Mouse (Mus musculus): ENCODE measurements around the gene Wipf3.

Wipf3 gene

GRCm38 (mm10) chr6:54475926-54476667 is 46.7 kb downstream of the Wipf3 start:
- DNase-seq (ENCODE audit: low spot score in 2 of 2) = no peak

DNA sequence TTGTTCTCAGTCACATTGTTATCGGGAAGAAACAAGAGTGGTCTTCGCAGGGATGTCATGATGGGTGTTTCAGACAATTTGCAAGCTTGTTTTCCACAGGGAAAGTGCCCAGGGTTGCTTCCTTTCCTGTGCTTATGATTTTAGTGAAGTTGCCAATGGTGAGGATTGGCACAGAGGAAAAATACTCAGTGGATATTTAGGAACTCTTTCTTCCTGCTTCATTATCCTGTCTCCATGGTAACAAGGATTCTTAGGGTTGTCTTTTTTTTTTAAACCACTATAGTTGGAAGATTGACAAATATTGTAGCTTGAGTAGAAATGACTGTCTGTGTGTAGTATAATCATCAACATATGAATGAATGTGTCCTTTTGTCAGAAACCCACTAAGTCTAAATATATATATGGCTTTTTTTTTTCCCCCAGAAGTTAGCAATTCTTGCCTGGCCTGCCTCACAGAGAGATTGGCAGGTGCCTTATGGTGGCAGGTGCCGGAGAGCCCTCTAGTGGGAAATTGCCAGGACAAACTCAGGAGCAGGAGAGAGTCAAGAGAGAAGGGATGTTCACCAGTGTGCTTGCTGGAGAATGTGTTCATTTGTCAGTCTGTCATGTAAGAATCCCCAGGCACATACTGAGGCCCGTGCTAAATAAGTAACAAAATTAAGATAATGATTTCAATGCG is 49.4 kb downstream of the Wipf3 start:
- no peak for DNase-seq (ENCODE audit: low spot score in 2 of 2)

GRCm38 (mm10) chr6:54481390-54482112 is 52.1 kb downstream of the Wipf3 start:
- no peak for DNase-seq (ENCODE audit: low spot score in 2 of 2)

GRCm38 (mm10) chr6:54485000-54485399 is 55.6 kb downstream of the Wipf3 start:
- no peak for DNase-seq (ENCODE audit: low spot score in 2 of 2)

GRCm38 (mm10) chr6:54485435-54485901 is 56.1 kb downstream of the Wipf3 start:
- DNase-seq (ENCODE audit: low spot score in 2 of 2) = no peak

- DNase-seq (ENCODE audit: low spot score in 2 of 2) = no peak
These were observed 56.7 kb downstream of the Wipf3 start for GRCm38 (mm10) chr6:54485973-54486569.

GRCm38 (mm10) chr6:54491074-54491473 is 61.7 kb downstream of the Wipf3 start:
- no peak for DNase-seq (ENCODE audit: low spot score in 2 of 2)

GRCm38 (mm10) chr6:54494097-54494496 is 64.7 kb downstream of the Wipf3 start:
- no peak for DNase-seq (ENCODE audit: low spot score in 2 of 2)

DNA sequence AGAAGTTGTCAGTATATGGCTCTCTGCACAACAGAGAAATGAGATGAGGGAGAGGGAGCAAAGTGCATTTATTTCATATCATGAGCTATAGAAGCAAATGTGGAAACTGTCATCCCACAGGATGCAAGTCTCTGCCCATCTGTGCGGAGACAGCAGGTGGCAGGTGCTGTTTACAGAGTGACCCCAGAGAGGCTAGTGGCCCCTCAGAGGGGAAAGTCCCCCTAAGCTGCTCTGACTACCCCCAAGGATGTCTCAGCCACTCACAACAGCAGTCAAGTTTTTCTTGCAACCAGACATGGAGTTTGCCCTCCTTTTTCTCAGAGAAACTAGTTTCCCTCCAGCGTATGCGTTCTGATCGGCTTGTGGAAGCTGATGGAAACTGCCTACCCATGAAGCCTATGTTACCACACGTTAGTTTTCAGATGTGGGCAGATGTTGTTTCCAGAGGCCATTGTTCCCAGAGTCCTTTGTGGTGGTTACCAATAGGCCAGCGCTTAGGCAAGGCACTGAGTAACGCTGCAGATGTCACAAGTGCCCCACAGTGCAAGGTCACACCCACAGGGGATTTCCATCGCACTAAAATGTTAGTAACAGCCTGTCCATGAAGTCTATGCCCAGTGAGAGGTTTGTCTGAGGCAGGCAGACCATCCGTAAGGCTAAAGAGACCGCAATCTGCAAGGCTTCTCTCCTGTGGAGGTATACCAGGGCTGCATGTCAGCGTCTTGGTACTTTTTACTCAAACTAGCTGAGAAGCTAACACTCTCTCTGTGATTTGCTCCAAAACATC is 65.4 kb downstream of the Wipf3 start:
- DNase-seq (ENCODE audit: low spot score in 2 of 2) = no peak

DNA sequence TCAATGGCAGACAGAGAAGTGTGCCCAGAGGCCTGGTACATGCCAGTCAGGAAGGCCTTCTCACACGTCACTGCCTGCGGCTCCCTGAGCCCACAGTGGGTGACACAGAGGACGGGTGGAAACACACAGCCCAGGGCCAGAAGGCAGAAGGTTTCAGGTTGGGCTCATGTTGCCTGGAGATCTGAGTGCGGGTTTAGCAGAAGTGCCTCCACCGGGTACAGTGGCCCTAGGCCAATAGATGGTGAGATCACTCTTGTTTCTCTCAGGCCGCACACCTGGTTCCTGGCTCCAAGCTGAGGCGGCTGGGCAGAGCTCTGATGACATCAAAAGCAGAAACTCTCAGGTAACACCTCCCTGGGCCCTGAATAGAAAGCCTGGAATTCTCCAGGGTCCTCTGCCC is 66.8 kb downstream of the Wipf3 start:
- DNase-seq (ENCODE audit: low spot score in 2 of 2) = no peak

GRCm38 (mm10) chr6:54502661-54503115 is 73.3 kb downstream of the Wipf3 start:
- no peak for DNase-seq (ENCODE audit: low spot score in 2 of 2)

DNA sequence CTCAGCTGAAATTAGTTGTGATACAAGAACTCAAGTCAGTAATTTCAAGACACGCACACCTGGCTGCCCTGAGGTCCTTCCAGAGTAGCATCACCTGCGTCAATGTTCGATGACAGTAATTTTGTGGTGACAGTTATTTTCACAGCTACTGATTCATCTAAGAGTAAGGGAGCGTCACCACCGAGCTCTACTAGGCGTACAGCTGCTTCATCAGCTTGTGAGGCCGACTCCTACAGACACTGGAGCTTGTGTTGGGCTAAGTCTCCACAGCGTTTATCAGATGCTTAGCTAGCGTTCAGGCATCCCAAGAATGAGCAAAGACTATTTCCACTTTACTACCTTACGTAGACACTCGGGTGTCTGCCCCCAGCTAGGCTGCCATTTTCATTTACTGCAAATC is 76.9 kb downstream of the Wipf3 start:
- DNase-seq (ENCODE audit: low spot score in 2 of 2) = no peak

- DNase-seq (ENCODE audit: low spot score in 2 of 2) = no peak
These were observed 77.6 kb downstream of the Wipf3 start for GRCm38 (mm10) chr6:54507002-54507401.

DNA sequence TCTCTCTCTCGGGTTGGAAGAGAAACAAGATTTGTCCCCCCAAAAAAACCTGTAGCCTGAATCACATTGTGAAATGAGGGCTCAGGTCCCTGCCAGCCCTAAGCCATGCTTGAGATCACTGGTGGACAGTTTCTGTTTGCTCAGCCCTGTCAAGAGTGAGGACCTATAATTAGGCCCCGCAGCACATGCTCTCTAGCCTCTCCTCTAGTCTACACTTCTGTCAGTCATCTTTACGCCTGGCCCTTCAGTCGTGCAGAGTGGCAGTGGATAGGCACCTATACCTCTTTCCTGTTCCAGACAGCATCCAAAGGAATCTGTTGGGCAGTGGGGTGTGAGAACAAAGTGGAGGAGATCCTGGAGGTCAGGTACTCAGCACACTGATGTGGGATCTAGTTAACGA is 78.4 kb downstream of the Wipf3 start:
- DNase-seq (ENCODE audit: low spot score in 2 of 2) = no peak

- DNase-seq (ENCODE audit: low spot score in 2 of 2) = no peak
These were observed 78.9 kb downstream of the Wipf3 start for GRCm38 (mm10) chr6:54508256-54508793.

- DNase-seq (ENCODE audit: low spot score in 2 of 2) = no peak
These were observed 79.9 kb downstream of the Wipf3 start for GRCm38 (mm10) chr6:54509264-54509663.

GRCm38 (mm10) chr6:54512256-54512655 is 82.9 kb downstream of the Wipf3 start:
- no peak for DNase-seq (ENCODE audit: low spot score in 2 of 2)

DNA sequence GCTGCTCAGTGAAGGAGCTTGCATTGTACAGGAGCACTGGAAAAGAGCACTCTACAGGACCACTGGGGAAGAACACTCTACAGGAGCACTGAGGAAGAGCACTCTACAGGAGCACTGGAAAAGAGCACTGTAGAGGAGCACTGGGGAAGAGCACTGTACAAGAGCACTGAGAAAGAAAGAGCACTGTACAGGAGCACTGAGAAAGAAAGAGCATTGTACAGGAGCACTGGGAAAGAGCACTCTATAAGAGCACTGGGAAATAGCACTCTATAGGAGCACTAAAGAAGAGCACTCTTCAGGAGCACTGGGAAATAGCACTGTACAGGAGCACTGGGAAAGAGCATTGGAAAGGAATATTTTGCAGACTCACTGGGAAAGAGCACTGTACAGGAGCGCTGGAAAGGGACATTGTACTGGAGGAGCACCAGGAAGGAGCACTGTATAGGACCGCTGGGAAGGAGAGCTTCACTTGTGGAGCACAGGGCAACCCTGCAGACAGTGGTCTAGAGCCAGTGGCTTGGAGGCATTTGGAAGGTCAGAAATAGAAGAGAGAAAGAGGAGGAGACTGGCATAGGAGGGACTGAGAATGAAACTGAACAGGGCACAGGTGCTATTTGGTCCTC is 87.2 kb downstream of the Wipf3 start:
- no peak for DNase-seq (ENCODE audit: low spot score in 2 of 2)

- no peak for DNase-seq (ENCODE audit: low spot score in 2 of 2)
These were observed 89.4 kb downstream of the Wipf3 start for GRCm38 (mm10) chr6:54518758-54519157.

DNA sequence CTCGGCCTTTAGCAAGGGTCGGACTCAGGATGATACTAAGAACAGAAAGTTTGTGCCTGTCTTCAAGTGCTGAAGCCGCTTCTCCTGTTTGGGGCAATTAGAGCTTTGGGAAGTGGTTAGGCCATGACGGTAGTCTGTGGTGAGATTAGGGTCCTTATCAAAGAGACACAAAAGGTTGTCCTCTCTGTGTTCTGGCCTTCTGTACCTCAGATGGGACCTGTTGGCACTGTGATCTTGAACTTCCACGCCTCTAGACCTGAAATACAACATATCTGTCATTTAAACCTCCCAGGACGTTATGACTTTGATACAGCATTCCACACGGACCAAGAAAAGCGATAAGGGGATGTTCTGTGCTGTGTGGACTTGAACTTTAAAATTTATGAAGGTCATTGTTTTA is 99.3 kb downstream of the Wipf3 start:
- no peak for DNase-seq (ENCODE audit: low spot score in 2 of 2)

- no peak for DNase-seq (ENCODE audit: low spot score in 2 of 2)
These were observed 100.8 kb downstream of the Wipf3 start for GRCm38 (mm10) chr6:54530182-54530581.

Measured in spleen, postnatal 36 days (tissue).